Mouse (Mus musculus) brain, embryonic 14.5 days (tissue): ENCODE results near the gene Slc35f4.

Source experiments
- CTCF ChIP-seq: fragments of 200-500 bp; IDR thresholded peaks from 2 replicates; pipeline ENCODE4 v1.5.1; 2012; ENCODE audit warnings: inconsistent platforms, mild to moderate bottlenecking, moderate library complexity, borderline replicate concordance; ENCODE audit not compliant: insufficient read depth, insufficient read length; ENCODE audit errors: extremely low read depth
- POLR2A ChIP-seq: fragments of 200-500 bp; IDR thresholded peaks from 2 replicates; pipeline ENCODE4 v1.6.1; 2012; ENCODE audit warnings: mild to moderate bottlenecking, inconsistent platforms, borderline replicate concordance; ENCODE audit not compliant: poor library complexity, insufficient read depth, insufficient read length, severe bottlenecking; ENCODE audit errors: extremely low read depth

- TF ChIP-seq POLR2A (no peak), CTCF (no peak)
Measured at GRCm38 (mm10) chr14:49311548-49311947, 214.3 kb downstream of the Slc35f4 start.
